Mouse (Mus musculus) spleen, embryonic (tissue): ENCODE results near the gene Clnk.

ENCODE experiments used
- CTCF ChIA-PET: fragments of 350-600 bp; sonication (Branson Sonifier 250); formaldehyde crosslinking; loops from one replicate; lab custom pipeline; 2022; lab: Charles Lee

Gene Clnk

DNA sequence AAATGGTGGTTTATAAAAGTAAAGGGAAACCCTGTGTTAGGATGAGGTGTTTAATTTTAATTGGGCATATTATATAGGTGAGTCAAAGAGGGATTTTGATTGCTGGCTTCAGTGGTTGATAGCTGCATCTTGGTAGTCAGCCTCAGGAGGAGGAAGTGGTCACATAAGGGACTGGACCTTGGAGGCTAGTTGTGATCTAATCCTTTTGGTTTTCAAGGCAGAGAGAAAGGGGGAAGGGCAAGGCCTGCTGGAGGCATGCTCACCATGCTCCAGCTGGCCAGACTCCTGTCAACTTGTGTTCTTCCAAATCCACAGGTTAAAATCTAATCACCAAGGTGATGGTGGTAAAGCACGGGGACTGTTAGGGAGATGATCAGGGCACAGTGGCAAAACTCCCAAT lies 19.0 kb downstream of the Clnk start:
- CTCF ChIA-PET: no interaction called here

DNA sequence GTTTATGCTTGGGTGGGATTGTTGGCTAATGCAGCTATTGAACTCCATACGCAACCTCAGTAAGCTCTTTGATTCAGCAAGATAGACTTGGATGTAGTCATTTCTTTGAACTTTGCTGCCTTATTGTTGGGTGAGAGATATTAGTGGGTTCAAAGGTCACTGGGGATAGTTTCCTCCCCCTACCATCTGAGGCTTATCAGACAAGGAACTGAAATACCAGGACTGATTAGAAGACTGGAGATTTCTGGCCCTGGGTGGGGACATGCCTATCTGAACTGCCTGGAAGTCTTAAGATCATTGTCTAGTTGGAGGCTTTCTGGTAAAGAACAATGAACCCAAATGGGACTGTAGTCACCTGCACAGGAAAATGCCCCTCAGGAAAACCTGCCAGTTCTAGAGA lies 26.4 kb downstream of the Clnk start:
- CTCF ChIA-PET: no interaction called here

DNA sequence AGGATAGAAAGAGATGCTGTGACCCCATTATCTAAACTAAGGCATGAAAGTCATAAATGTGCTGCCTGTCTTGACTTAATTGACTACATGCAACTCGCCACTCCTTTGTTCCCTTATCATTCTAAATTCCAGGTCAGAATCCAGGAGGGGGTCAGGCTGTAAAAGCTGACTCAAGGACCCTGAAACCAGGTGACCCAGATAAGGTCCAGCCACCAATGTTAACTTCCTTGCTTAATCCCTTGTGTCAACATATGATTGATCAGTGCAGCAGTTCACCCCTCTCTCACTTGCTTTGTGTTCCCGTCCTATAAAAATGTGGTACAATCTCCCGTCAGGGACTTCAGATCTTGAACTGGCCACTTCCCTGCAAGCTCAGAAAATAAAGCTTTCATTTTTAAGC lies 31.1 kb downstream of the Clnk start:
- CTCF ChIA-PET: no interaction called here

DNA sequence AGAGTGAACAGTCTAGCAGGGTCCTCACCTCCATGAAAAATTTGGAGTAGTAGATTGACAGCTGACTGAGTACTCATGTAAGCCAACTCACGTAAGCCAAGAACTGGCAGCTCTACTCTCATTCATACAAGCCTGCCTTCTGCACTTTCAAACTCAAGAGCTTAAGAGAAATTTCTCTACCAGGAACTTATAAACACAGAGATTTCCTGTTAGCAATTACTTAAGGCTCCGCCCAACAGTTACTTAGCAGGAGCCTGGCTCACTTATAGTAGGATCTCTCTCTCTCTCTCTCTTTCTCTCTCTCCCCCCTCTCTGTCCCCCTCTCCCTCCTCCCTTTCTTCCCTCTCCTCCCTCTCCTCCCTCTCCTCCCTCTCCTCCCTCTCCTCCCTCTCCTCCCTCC lies 32.3 kb downstream of the Clnk start:
- CTCF ChIA-PET: no interaction called here

DNA sequence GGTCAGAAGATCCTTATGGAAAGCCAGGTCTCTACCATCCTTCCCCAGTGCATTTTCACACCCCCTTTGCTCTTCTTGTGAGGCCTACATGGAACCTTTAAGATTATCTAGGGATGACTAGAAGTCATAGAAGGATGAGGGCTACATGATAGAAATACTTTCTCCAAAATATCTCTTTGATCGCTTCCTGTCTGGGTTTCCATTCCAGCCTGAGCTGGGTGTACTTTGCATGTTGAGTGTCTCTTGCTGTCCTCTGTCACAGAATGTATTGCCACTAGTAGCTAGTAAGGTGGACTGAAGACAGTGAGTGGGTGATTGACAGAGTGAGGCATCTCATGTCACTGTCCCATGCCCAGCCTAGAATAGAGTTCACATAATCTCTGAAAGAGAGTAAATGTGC lies 36.6 kb downstream of the Clnk start:
- CTCF ChIA-PET: no interaction called here

DNA sequence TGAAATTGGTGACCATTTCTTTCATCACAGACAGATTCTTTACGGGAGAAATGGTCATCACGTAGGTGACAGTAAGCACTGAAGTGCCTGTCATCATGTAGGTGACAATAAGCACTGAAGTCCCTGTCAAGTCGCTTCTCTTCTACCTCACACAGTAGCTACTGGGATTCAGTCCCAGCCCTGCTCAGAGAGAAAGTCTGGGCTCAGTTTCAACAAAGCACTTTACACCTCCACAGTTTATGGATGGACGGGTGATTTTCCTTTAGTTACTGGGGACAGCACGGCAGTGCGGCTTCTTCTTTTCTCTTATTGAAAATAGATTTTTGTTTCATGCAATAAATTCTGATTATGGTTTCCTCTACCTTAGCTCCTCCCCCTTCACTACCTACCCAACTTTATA lies 49.3 kb downstream of the Clnk start:
- CTCF ChIA-PET: interaction anchor here (0.8 kb wide), 1 partner anchor 815 kb away, joined by 8 read pairs; no protein-coding TSS in a partner anchor

DNA sequence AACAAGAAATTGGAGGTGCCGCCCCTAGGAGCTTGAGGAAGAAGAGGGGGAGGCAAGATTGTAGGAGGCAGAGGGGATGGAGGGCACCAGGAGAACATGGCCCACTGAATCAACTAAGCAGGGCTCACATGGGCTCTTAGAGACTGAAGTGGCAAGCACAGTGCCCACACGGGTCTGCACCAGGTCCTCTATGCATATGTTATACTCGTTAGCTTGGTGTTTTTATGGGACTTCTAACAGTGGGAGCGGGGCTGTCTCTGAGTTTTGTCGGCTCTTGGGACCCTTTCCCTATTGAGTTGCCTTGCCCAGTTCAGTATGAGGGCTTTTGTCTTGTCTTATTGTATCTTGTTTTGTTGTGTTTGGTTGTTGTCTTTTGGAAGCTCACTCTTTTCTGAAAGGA lies 50.0 kb downstream of the Clnk start:
- CTCF ChIA-PET: no interaction called here

DNA sequence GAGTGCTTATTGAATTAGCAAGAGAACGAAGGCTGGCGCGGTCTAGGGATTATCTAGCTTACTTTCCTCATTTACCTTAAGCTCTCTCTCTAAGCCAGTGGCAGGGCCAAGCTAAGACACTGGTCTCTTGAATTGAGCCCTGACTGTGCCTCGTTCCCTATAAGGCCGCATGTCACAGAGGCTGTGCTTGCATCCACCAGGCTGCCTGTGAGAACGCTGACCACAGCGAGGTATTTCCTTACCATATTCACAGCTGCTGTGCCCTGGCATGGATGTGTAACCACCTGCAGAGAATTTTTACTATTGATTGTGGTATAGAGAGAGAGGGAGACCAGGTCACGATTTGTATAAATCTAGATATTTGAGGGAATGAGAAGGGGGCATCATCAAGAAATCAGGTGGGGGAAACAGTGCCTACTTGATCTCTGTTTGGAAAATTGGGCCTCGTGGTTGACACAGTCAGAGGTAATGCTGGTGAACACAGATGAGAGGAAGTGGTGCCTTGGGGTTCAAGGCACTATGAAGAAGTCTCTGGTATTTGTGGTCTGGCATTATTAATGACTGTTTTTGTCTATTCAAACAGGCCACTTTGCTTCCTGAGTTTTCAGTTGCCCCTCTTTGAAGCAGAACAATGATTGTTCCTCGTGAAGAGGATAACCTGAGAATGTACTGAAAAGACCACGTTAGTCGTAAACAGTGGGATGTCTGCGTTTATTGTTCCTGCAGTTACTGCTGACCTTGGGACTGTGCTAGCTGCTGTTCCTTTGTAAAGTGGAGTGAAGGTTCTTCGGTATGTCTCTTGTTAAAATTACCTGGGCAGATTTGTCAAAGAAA lies 52.3 kb downstream of the Clnk start:
- CTCF ChIA-PET: no interaction called here

DNA sequence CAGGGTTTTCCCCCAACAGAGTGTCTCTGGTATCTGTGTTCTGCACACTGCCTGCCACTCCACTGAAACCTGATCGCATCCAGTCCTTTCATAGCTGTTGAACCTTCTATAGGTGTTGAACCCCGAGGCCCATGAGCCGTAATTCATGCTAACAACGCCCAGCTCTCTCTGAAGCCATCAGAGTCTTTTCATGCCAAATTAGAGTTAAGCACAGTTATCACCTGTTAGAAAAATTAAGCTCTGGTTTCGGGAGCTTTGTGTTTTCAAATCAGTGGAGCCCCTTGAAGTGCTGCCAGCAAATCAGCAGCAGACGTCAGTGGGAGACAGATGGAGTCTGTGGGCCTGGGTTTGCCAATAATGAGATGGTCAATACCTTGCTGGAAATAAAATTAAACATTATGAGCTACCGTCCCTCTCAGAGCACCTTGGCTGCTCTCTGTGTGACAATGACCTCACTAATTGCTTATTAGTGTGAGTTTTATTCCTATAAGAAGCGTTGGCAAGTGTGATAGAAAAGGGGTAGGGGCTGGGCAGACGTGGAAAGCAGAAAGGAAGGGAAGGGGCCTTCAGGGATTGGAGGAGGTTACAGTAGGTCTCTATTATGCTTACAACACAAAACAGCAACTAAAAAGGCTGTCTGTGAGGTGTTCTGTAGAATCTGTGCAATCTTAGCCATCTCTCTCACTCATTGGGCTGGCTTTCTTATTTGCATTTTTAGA lies 63.1 kb downstream of the Clnk start:
- CTCF ChIA-PET: no interaction called here

DNA sequence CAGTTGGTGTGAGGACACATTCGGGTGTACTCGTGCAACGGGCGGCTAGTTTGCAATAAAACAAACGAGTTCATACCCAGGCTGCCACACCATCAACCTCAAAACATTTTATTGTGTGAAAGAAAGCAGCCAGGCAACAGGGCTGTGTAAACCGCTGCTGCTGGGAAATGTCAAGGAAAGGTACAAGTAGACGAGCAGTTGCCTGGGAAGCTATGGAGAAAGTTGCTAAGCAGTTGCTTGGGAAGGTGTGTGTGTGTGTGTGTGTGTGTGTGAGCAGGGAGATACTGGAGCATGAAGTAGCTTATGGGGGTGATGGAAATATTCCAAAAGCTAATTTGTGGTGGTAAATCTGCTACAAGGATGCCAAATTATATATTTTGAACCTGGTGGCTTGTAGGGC lies 63.7 kb downstream of the Clnk start:
- CTCF ChIA-PET: interaction anchor here (0.6 kb wide), 1 partner anchor 180 kb away, joined by 3 read pairs; no protein-coding TSS in a partner anchor

DNA sequence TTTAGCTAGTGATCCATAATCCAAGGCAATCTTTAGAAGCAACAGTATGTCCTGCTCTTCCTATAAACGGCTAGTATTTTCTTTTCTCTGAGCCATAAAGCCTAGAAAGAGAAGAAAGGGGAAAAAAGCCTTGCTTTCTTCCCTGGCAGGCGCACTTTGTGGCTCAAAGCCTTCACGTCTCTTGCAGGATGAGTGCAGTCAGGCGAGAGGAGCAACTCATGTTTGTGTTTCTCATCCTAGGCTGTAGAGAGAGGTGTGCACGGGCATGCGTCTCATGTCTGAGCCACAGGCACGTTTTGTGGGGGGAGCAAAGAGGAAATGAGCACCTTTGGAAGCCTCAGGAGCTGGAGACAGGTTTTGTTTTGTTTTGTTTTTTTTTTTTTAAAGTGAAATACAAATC lies 64.2 kb downstream of the Clnk start:
- CTCF ChIA-PET: interaction anchor here (0.6 kb wide), 1 partner anchor 180 kb away, joined by 3 read pairs; no protein-coding TSS in a partner anchor

DNA sequence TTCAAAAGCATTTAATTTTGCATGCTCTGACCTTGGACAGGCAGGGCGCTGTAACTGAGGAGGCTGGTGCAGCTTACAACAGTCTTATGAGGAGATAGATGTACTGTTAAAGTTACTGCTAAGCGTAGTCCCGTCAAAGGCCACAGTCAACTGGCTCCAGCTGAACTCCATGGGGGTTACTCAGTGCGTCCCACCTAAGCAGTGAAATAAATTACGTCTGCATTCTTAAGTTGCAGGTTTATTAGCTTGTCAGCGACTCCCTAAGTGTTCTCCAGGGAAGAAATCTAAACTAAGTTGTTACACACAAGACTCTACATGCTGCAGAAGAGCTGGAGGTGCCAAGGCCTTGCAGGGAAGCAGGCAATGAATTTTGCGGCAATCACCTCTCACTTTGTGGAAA lies 77.7 kb downstream of the Clnk start:
- CTCF ChIA-PET: no interaction called here

DNA sequence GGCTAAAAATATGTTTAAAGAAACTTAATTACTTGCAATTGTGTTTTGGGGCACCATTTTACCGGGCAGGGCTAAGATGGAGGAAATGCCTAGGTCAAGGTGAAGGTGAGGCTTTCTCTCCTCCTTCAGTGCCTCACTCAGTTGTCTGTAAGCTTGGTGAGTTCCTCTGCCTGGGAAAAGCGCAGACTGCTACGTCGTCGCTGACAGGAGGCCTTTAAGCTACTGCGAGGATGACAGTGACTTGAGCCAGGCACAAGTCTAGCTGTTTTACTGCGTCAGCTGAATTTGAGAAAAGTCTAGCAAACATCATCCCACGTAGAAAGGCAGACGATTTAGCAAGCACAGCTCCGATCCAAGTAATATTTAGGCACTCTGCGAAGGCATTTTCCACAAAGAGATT lies 81.5 kb downstream of the Clnk start:
- CTCF ChIA-PET: no interaction called here

DNA sequence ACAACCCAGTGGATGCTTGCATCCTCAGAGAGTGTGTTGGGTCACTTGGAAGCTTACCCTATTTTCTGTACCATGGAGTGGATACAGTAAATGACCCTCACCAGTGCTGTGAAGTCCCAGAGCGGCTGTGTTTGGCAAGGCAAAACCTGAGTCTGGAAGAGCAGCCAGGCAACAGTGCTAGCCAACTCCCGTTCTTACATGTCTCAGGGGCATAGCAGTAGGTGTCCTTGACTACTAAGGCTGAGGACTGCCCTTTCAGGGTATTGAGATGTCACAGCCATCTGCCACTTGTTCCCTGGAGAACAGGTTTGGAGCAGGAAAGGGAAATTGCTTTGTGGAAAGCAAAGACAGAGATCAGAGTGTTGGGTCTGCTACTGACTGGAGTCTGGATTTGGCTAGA lies 85.5 kb downstream of the Clnk start:
- CTCF ChIA-PET: no interaction called here

DNA sequence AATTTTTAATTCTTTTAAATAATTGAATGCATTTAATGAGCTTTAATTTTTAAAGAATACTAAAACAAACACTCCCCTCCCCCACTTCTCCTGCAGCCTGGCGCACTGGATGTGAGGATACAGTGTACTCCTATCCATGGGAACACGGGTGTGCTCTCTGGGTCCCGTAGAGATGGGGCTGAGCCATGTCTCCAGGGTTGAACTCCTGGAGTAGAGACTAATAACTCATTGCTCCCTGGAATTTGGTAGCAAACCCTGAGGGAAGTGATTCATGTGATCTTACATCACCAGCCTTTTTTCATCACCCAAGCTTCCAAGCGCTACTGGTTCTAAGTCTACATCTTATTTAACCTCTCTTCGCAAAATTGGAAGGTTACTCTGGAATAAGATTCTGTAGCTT lies 87.8 kb downstream of the Clnk start:
- CTCF ChIA-PET: interaction anchor here (0.6 kb wide), 1 partner anchor 18 kb away, joined by 3 read pairs; no protein-coding TSS in a partner anchor

DNA sequence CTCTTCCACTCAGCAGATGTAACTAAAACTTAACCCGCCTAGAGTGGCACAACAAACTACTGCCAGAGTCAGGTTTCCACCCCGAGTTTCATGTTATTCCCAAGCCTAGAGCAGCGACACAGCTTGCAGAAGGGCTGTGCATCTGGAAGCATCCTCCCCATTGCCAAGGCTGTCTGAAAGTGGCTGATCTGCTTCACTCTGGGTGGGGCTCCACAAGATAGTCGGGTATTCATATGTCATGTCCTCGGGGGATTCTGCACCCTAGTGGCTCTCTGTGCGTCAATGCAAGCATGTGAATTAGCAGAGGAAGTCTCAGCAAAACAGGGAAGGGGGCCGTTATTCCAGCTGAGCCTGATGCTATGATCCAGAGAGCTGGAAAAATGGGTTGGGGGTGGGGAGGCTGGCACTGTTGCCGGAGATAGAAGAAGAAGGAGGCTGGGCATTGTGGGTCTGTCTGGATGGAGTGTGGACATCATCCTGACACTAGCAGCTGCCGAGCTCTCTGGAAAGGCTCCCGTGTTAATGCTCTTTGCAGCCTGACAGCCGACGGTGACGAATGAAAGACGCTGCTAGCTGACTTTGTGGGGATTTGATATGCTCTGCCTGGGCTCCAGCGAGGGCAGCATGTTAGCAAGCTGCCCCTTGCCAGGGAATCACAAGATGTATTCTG lies 88.6 kb downstream of the Clnk start:
- CTCF ChIA-PET: no interaction called here

DNA sequence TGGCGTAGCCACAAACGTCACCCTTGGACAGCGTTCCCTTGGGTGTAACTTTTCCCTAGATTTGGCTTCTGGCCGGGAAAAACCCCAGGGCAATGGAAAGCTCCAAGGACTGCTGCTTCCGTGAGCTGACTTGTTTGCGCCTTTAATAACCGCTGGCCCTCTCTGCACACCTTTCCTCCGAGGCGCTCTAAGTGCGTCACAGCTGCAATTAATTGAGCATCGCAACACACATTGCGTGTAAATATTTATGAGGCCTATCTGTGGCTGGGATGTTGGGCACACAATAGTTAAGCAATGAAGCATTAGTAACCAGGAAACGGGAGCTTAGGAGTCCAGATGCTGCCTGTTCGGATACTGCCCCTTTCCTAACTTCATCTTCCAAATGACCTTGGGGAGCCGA lies 90.5 kb downstream of the Clnk start:
- CTCF ChIA-PET: no interaction called here

DNA sequence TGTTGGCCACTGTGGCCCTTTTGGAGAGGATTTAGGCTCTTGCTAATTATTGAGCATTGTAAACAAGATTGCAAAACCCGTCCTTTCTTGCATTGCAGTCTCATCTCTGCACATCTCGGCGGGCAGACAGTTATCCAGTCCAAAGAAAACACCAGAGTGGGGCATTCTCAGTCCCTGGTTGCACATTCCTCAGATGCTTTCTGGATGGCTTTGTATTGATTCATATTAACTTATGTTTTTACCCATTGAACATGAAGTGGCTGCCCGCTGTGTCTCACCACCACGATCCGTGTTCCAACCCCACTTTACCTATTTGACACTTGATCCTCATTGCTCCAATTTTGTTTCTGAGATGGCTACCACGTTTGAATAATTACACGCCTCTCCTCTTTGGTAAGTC lies 90.9 kb downstream of the Clnk start:
- CTCF ChIA-PET: no interaction called here

DNA sequence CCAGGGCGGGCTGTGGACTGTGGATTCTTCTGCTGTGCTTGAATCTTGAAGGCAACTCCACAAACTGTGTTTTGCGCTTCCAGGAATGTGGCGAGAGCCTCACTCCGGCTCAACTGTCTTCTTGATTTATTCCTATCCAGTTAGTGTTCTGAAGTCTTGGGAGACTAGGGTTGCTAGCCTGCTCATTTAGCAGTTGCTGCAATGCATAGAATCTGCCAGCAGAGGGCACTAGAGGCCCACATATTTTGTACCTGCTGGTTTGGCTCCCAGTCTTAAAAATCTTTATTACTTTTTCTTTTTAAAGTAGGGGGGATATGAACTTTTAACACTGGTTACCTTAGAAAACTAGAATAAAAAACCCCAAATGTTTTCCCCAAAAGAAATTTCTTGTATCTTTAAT lies 94.8 kb downstream of the Clnk start:
- CTCF ChIA-PET: no interaction called here

DNA sequence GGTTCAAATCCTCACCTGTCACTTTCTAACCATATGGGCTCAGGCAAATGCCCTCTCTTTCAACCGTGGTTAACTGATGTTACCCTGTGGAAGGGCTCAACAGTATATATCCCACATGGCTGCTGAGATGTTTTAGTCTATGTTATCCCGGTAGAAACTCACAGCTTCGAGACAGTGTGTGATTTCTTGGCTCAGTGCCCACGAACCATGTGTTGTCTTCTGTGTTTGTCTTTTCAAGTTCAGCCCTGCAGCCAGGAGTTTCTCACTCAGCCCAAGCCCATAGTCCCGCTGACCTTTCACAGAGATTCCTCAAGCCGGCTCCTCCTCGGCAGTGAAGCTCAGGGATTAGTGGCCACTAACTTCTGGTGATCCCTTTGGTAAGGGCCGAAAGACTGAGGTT lies 96.0 kb downstream of the Clnk start:
- CTCF ChIA-PET: no interaction called here

DNA sequence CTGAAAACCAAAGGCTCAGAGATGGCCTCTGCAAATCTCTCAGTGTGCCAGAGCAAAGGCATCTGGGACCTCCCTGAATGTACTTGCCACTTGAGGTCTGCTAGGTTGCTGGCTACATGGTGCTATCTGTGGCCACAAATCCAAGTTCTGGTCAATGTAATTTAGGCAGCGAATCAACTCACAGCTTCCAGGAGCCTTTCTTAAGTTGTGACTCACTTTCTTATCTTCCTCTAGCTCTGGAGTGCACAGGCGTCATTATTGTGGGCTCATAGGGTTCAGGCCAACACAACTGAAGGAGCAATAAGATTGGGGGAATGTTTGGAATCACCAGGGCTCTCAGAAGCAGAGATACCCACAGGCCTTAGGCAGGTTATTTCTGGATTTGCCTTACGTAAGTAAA lies 96.6 kb downstream of the Clnk start:
- CTCF ChIA-PET: no interaction called here

DNA sequence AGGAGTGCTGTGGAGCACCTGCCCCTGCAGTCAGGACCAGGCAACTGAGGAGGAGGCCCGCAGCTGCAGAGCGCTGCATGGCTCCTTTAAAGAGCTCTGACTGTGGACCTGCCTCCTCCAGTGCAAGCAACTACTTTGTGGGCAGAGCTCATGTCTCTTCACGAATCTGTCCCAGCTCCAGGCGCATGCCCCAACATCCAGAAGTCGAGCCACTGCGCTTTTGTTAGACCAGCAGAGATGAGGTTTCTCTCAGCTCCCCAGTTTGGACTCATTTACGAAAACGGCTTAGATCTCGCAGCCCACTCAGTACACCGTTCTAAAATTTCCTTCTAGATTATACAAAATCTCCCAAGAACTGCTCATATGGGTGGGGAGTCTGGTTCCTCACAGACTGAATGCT lies 101.1 kb downstream of the Clnk start:
- CTCF ChIA-PET: no interaction called here
